Mouse (Mus musculus): ENCODE data around the gene F3. TPM values are rescaled to one million over a fixed set of nuclear protein-coding genes. Genes with fewer than 3 reads are reported as not detected.
"Not testable (repeated sequence)": the region's sequence is repeated elsewhere in the genome, so short reads cannot be mapped to it uniquely, and the experiment has no call there.

Gene F3
- polyA plus RNA-seq, 1 experiment from 2014 or later = 5.8 TPM

GRCm38 (mm10) chr3:121725651-121726050 lies 2.3 kb downstream of the F3 start:
- no peak overlapping the region for H3K4me3 ChIP-seq
- H3K9me3 ChIP-seq (replicated peaks) = no peaks in the 10 kb centered on the region
- peaks cover 40% of the 10 kb centered on the region for H3K4me1 ChIP-seq
- no peak overlapping the region for H3K27ac ChIP-seq (replicated peaks)
- H3K36me3 ChIP-seq = no peaks in the 10 kb centered on the region
- WGBS = 83% methylated on average over 10 of the region's 10 CpGs
- no peak for DNase-seq (ENCODE audit: low spot score)
- peaks cover 73% of the 10 kb centered on the region for H3K27me3 ChIP-seq (ENCODE audit: low read depth, poor library complexity, severe bottlenecking)

- no peak overlapping the region for H3K27ac ChIP-seq (replicated peaks)
- H3K27me3 ChIP-seq (ENCODE audit: low read depth, poor library complexity, severe bottlenecking) = peaks cover 33% of the 10 kb centered on the region
- 87% methylated on average over 4 of the region's 4 CpGs for WGBS
- no peak overlapping the region for H3K4me3 ChIP-seq
- peaks cover 4% of the 10 kb centered on the region; the same call in 1 of the 2 replicates for H3K36me3 ChIP-seq
- DNase-seq (ENCODE audit: low spot score) = no peak
- no peaks in the 10 kb centered on the region for H3K9me3 ChIP-seq (replicated peaks)
- H3K4me1 ChIP-seq = peaks cover 7% of the 10 kb centered on the region; the same call in 1 of the 2 replicates
Observed at GRCm38 (mm10) chr3:121729678-121730077, 6.3 kb downstream of the F3 start.

- H3K4me3 ChIP-seq = no peak overlapping the region
- WGBS = 60% methylated on average over 7 of the region's 7 CpGs
- DNase-seq (ENCODE audit: low spot score) = no peak
- peaks cover 11% of the 10 kb centered on the region for H3K4me1 ChIP-seq
- no peaks in the 10 kb centered on the region for H3K27me3 ChIP-seq (ENCODE audit: low read depth, poor library complexity, severe bottlenecking)
- peak overlapping the region; percentile 63; the same call in 1 of the 2 replicates for H3K27ac ChIP-seq (replicated peaks)
- H3K36me3 ChIP-seq = peaks cover 4% of the 10 kb centered on the region; the same call in 1 of the 2 replicates
- H3K9me3 ChIP-seq (replicated peaks) = no peaks in the 10 kb centered on the region
Observed at GRCm38 (mm10) chr3:121735542-121735941, 12.2 kb downstream of the F3 start.

- DNase-seq (ENCODE audit: low spot score) = peak; percentile 79
- no peaks in the 10 kb centered on the region for H3K27me3 ChIP-seq (ENCODE audit: low read depth, poor library complexity, severe bottlenecking)
- H3K9me3 ChIP-seq (replicated peaks) = no peaks in the 10 kb centered on the region
- H3K36me3 ChIP-seq = peaks cover 4% of the 10 kb centered on the region; the same call in 1 of the 2 replicates
- H3K27ac ChIP-seq (replicated peaks) = peak overlapping the region; percentile 63
- H3K4me3 ChIP-seq = no peak overlapping the region
- H3K4me1 ChIP-seq = peaks cover 11% of the 10 kb centered on the region
- 35% methylated on average over 18 of the region's 18 CpGs for WGBS
Observed at GRCm38 (mm10) chr3:121736025-121736744, 12.8 kb downstream of the F3 start.

- WGBS = 13% methylated on average over 1 of the region's 1 CpGs
- DNase-seq (ENCODE audit: low spot score) = no peak
- H3K9me3 ChIP-seq (replicated peaks) = no peaks in the 10 kb centered on the region
Observed at GRCm38 (mm10) chr3:121737453-121737852, 14.1 kb downstream of the F3 start.

GRCm38 (mm10) chr3:121737901-121738300 lies 14.6 kb downstream of the F3 start:
- DNase-seq (ENCODE audit: low spot score) = no peak
- Histone ChIP-seq H3K4me3 (no peak overlapping the region), H3K9me3 (replicated peaks) (no peaks in the 10 kb centered on the region), H3K27ac (replicated peaks) (no peak overlapping the region), H3K27me3 (ENCODE audit: low read depth, poor library complexity, severe bottlenecking) (no peaks in the 10 kb centered on the region), H3K4me1 (peaks cover 11% of the 10 kb centered on the region), H3K36me3 (peaks cover 4% of the 10 kb centered on the region; the same call in 1 of the 2 replicates)
- 75% methylated on average over 2 of the region's 2 CpGs for whole genome bisulfite sequencing

More at GRCm38 (mm10) chr3:121737453-121737852, 14.1 kb downstream of the F3 start:
- Histone ChIP-seq H3K4me1 (peaks cover 11% of the 10 kb centered on the region), H3K27ac (replicated peaks) (no peak overlapping the region), H3K27me3 (ENCODE audit: low read depth, poor library complexity, severe bottlenecking) (no peaks in the 10 kb centered on the region), H3K36me3 (peaks cover 4% of the 10 kb centered on the region; the same call in 1 of the 2 replicates), H3K4me3 (no peak overlapping the region)

GRCm38 (mm10) chr3:121738742-121739342 lies 15.5 kb downstream of the F3 start:
- H3K36me3 ChIP-seq = peaks cover 4% of the 10 kb centered on the region; the same call in 1 of the 2 replicates
- H3K4me1 ChIP-seq = peaks cover 11% of the 10 kb centered on the region
- no peak overlapping the region for H3K27ac ChIP-seq (replicated peaks)
- 83% methylated on average over 9 of the region's 9 CpGs for WGBS
- H3K27me3 ChIP-seq (ENCODE audit: low read depth, poor library complexity, severe bottlenecking) = no peaks in the 10 kb centered on the region
- no peak overlapping the region for H3K4me3 ChIP-seq
- DNase-seq (ENCODE audit: low spot score) = no peak
- H3K9me3 ChIP-seq (replicated peaks) = no peaks in the 10 kb centered on the region

- no peaks in the 10 kb centered on the region for H3K27me3 ChIP-seq (ENCODE audit: low read depth, poor library complexity, severe bottlenecking)
- H3K36me3 ChIP-seq = no peaks in the 10 kb centered on the region
- H3K9me3 ChIP-seq (replicated peaks) = no peaks in the 10 kb centered on the region
- H3K27ac ChIP-seq (replicated peaks) = no peak overlapping the region
- DNase-seq (ENCODE audit: low spot score) = no peak
- H3K4me1 ChIP-seq = peaks cover 11% of the 10 kb centered on the region
- no peak overlapping the region for H3K4me3 ChIP-seq
- WGBS = 74% methylated on average over 17 of the region's 17 CpGs
Observed at GRCm38 (mm10) chr3:121739489-121740213, 16.3 kb downstream of the F3 start.

- H3K4me1 ChIP-seq; H3K9me3 ChIP-seq (replicated peaks); H3K36me3 ChIP-seq; DNase-seq (ENCODE audit: low spot score); H3K27me3 ChIP-seq (ENCODE audit: low read depth, poor library complexity, severe bottlenecking); H3K4me3 ChIP-seq; H3K27ac ChIP-seq (replicated peaks): not testable (repeated sequence)
- WGBS = 90% methylated on average over 4 of the region's 4 CpGs
Observed at GRCm38 (mm10) chr3:121741186-121741848, 18.0 kb downstream of the F3 start.

GRCm38 (mm10) chr3:121754319-121755090 lies 31.2 kb downstream of the F3 start:
- peaks cover 10% of the 10 kb centered on the region; the same call in 1 of the 2 replicates for H3K36me3 ChIP-seq
- not testable (repeated sequence) for H3K9me3 ChIP-seq (replicated peaks); H3K4me3 ChIP-seq; H3K27ac ChIP-seq (replicated peaks); H3K27me3 ChIP-seq (ENCODE audit: low read depth, poor library complexity, severe bottlenecking); H3K4me1 ChIP-seq; DNase-seq (ENCODE audit: low spot score)
- 92% methylated on average over 10 of the region's 10 CpGs for WGBS

- peaks cover 12% of the 10 kb centered on the region; the same call in 1 of the 2 replicates for H3K36me3 ChIP-seq
- no peaks in the 10 kb centered on the region for H3K9me3 ChIP-seq (replicated peaks)
- H3K4me3 ChIP-seq = no peak overlapping the region
- H3K27me3 ChIP-seq (ENCODE audit: low read depth, poor library complexity, severe bottlenecking) = no peaks in the 10 kb centered on the region
- 63% methylated on average over 3 of the region's 3 CpGs for WGBS
- no peak overlapping the region for H3K27ac ChIP-seq (replicated peaks)
- peaks cover 7% of the 10 kb centered on the region for H3K4me1 ChIP-seq
- DNase-seq (ENCODE audit: low spot score) = no peak
Observed at GRCm38 (mm10) chr3:121755152-121755551, 31.8 kb downstream of the F3 start.

GRCm38 (mm10) chr3:121758373-121758772 lies 35.0 kb downstream of the F3 start:
- Histone ChIP-seq H3K36me3 (peaks cover 12% of the 10 kb centered on the region; the same call in 1 of the 2 replicates), H3K27ac (replicated peaks) (no peak overlapping the region), H3K9me3 (replicated peaks) (no peaks in the 10 kb centered on the region), H3K27me3 (ENCODE audit: low read depth, poor library complexity, severe bottlenecking) (no peaks in the 10 kb centered on the region), H3K4me1 (peaks cover 7% of the 10 kb centered on the region), H3K4me3 (no peak overlapping the region)
- DNase-seq (ENCODE audit: low spot score) = no peak
- WGBS = 71% methylated on average over 7 of the region's 7 CpGs

All from midbrain, embryonic 10.5 days (tissue).